Mouse (Mus musculus) hindbrain, embryonic 11.5 days (tissue): ENCODE results near the gene Spata46. TPM values are rescaled to one million over a fixed set of nuclear protein-coding genes. Genes with fewer than 3 reads are reported as not detected.

Experiments used
- ATAC-seq: fragments of 200-750 bp; cut with Nextera tagmentation; 2 replicates; pipeline ENCODE4 v1.8.0; 2017; ENCODE audit warnings: mild to moderate bottlenecking, moderate TSS enrichment, moderate library complexity; ENCODE audit not compliant: low FRiP score
- DNase-seq: peaks from one replicate; pipeline ENCODE4 v3.0.0-alpha.2; 2015; ENCODE audit warnings: low spot score
- H3K27ac ChIP-seq: fragments of 300-500 bp; sonication (generic); 2 replicates; pipeline ENCODE4 v1.5.1; 2014; ENCODE audit warnings: mild to moderate bottlenecking, low read depth, low read length
- H3K27me3 ChIP-seq: fragments of 300-500 bp; sonication (generic); 2 replicates; pipeline ENCODE4 v1.6.1; 2014; ENCODE audit warnings: mild to moderate bottlenecking, low read length, moderate library complexity, mixed read lengths; ENCODE audit not compliant: control insufficient read depth, insufficient read depth
- H3K36me3 ChIP-seq: fragments of 300-500 bp; sonication (generic); 2 replicates; pipeline ENCODE4 v1.6.1; 2014; ENCODE audit warnings: mild to moderate bottlenecking, low read length, moderate library complexity, mixed read lengths; ENCODE audit not compliant: control insufficient read depth, insufficient read depth
- H3K4me1 ChIP-seq: fragments of 300-500 bp; sonication (generic); replicated peaks from 2 replicates; pipeline ENCODE4 v1.6.1; 2014; ENCODE audit warnings: low read length, mixed read lengths; ENCODE audit not compliant: control insufficient read depth, insufficient read depth
- H3K4me2 ChIP-seq: fragments of 300-500 bp; sonication (generic); replicated peaks from 2 replicates; pipeline ENCODE4 v1.6.1; 2014; ENCODE audit warnings: mild to moderate bottlenecking, low read depth, low read length
- H3K4me3 ChIP-seq: fragments of 300-500 bp; sonication (generic); 2 replicates; pipeline ENCODE4 v1.5.1; 2014; ENCODE audit warnings: low read depth, low read length
- H3K9ac ChIP-seq: fragments of 300-500 bp; sonication (generic); 2 replicates; pipeline ENCODE4 v1.6.1; 2014; ENCODE audit warnings: low read depth, low read length
- H3K9me3 ChIP-seq: fragments of 300-500 bp; sonication (generic); 2 replicates; pipeline ENCODE4 v1.6.1; 2016; ENCODE audit warnings: low read length; ENCODE audit not compliant: control insufficient read depth
- WGBS: fragments of 180-500 bp; shearing (Covaris S2); extraction: QIAGEN DNeasy Blood & Tissue Kit; methylation state at CpG from one replicate; pipeline ENCODE4 v1.1.7; 2014; 5-methylcytosine and 5-hydroxymethylcytosine counted together
- polyA plus RNA-seq: library from polyadenylated mRNA; unstranded; fragments of >200 nt; fragmentation: Nextera tagmentation; extraction: Ambion mirVana; gene quantifications from 2 replicates; pipeline ENCODE4 v1.2.1, GENCODE M21; 2014

Gene Spata46
- polyA plus RNA-seq, 1 experiment from 2014 or later, result 1.9 TPM

DNA sequence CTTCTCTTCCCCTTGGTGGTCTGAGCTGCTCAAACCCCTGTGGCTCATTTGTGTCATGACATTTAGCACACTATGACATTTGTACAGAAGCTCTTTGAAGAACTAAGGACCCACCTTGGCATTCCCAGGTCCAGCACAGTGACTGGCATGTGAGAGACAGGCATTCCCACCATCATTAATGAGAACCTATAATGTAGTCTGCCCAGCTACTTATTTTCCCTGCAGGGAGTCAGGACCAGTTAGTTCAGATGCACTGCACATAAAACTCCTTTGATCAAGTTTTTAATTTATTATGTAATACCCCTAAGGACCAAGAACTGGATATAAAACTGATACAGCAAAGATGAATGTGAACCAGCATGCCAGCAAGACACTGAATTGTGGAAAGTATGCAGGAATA, 42.5 kb downstream of the Spata46 start:
- Histone ChIP-seq H3K27ac (no peak overlapping the region), H3K9me3 (no peaks in the 10 kb centered on the region), H3K4me1 (no peaks in the 10 kb centered on the region), H3K9ac (no peak overlapping the region), H3K27me3 (no peaks in the 10 kb centered on the region), H3K4me2 (no peak overlapping the region), H3K4me3 (no peak overlapping the region), H3K36me3 (no peaks in the 10 kb centered on the region)
- no peak for DNase-seq
- ATAC-seq, result no peak

DNA sequence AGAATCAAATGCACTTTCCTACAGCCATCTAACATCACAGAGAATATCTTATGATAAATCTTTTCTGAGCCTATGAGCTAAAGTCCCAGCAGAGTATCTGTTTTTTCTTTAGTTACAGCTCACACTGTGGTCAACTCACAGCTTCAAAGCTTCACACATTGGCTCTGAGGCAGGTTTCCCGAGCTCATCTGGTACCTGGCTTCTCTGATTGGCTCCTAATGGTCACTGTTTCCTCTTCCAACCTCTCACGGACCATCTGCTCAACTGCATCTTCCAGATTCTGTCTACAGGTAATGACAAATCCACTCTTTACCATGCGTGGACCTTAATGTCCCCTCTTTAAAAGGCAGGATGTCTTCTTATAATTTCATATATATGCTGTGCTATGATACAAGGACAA, 44.7 kb downstream of the Spata46 start:
- Histone ChIP-seq H3K9ac (no peak overlapping the region), H3K27me3 (no peaks in the 10 kb centered on the region), H3K4me1 (no peaks in the 10 kb centered on the region), H3K36me3 (no peaks in the 10 kb centered on the region), H3K27ac (no peak overlapping the region), H3K4me3 (no peak overlapping the region), H3K4me2 (no peak overlapping the region), H3K9me3 (no peaks in the 10 kb centered on the region)
- DNase-seq (no peak), ATAC-seq (no peak)
- WGBS, result 78% methylated on average over 3 of the region's 3 CpGs

DNA sequence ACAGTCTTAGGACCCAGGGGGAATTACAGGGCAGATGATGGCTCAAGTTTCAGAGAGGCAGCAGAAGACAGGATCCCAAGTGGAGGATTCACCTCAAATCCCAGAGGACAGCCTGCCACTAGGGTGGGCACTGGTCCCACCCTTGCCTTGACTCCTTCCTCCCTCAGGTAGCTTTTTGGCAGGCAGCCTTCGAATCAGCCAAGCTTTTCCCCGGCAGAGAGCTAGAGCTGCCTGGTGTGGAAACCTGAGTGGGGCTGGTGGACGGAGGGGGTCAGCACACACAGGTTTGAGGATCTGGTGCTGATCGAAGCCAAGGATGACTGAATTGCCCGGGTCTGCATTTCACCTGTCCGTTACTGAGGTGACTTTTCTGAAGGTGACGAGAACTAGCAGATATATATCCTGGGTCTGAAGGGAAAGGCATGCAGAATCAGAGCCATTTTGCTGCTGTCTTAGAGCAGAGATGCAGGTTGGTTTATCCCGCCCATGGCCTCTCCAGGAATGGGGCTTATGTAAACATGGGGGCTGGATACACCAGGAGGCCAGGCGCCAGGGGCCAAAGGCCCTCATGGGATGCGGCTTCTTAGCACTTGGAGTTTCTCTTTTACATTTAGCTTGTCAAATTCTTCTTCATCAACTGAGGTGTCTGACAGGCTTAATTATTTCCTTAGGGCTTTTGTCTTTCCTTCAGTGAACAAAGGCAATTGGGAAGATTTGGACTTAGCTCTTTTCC, 51.7 kb downstream of the Spata46 start:
- Histone ChIP-seq H3K4me1 (no peaks in the 10 kb centered on the region), H3K4me2 (no peak overlapping the region), H3K27ac (no peak overlapping the region), H3K4me3 (no peak overlapping the region), H3K36me3 (no peaks in the 10 kb centered on the region), H3K9ac (no peak overlapping the region), H3K27me3 (no peaks in the 10 kb centered on the region), H3K9me3 (no peaks in the 10 kb centered on the region)
- DNase-seq (no peak), ATAC-seq (no peak)
- 64% methylated on average over 10 of the region's 10 CpGs for WGBS

Other genes with a start within 250 kb of the Spata46 start
- 31.2 and 32.0 TPM in 2 replicates for gene Ddr2, start 198.0 kb upstream of the Spata46 start, polyA plus RNA-seq
- 67.2 and 69.2 TPM in 2 replicates for gene Uap1, start 133.8 kb upstream of the Spata46 start, polyA plus RNA-seq
- gene Uhmk1, start 93.4 kb upstream of the Spata46 start, polyA plus RNA-seq, result 13.6 and 16.4 TPM in 2 replicates
- not detected in 2 replicates for gene Sh2d1b2, start 76.1 kb upstream of the Spata46 start, polyA plus RNA-seq
- gene Sh2d1b1, start 31.5 kb upstream of the Spata46 start, polyA plus RNA-seq, result 0.08 TPM in 1 of 2 replicates, not detected in the other
- gene Gm7694, start 2.5 kb upstream of the Spata46 start, polyA plus RNA-seq, result 1.4 and 2.4 TPM in 2 replicates